Mouse (Mus musculus): ENCODE measurements around the gene Tmem164.

Gene Tmem164

GRCm38 (mm10) chrX:142737719-142738118 lies 56.5 kb downstream of the Tmem164 start:
- intact Hi-C loops (cut with DNase I), result no loop called here

GRCm38 (mm10) chrX:142747428-142747827 lies 66.2 kb downstream of the Tmem164 start:
- intact Hi-C loops (cut with DNase I), result loop anchor here (10.0 kb wide), 1 partner anchor 47 kb away; no protein-coding TSS in a partner anchor

GRCm38 (mm10) chrX:142748574-142748973 lies 67.4 kb downstream of the Tmem164 start:
- intact Hi-C loops (cut with DNase I), result loop anchor here (10.0 kb wide), 1 partner anchor 46 kb away; no protein-coding TSS in a partner anchor

- intact Hi-C loops (cut with DNase I), result no loop called here
These were observed 69.6 kb downstream of the Tmem164 start for GRCm38 (mm10) chrX:142750775-142751174.

- intact Hi-C loops (cut with DNase I), result no loop called here
These were observed 74.3 kb downstream of the Tmem164 start for GRCm38 (mm10) chrX:142755542-142755941.

GRCm38 (mm10) chrX:142760415-142760814 lies 79.2 kb downstream of the Tmem164 start:
- intact Hi-C loops (cut with DNase I), result no loop called here

GRCm38 (mm10) chrX:142763337-142763736 lies 82.1 kb downstream of the Tmem164 start:
- intact Hi-C loops (cut with DNase I), result no loop called here

- intact Hi-C loops (cut with DNase I), result no loop called here
These were observed 88.5 kb downstream of the Tmem164 start for GRCm38 (mm10) chrX:142769698-142770097.

GRCm38 (mm10) chrX:142773658-142774057 lies 92.5 kb downstream of the Tmem164 start:
- intact Hi-C loops (cut with DNase I), result no loop called here

- intact Hi-C loops (cut with DNase I), result no loop called here
These were observed 94.9 kb downstream of the Tmem164 start for GRCm38 (mm10) chrX:142776131-142776530.

- intact Hi-C loops (cut with DNase I), result no loop called here
These were observed 97.4 kb downstream of the Tmem164 start for GRCm38 (mm10) chrX:142778638-142779037.

GRCm38 (mm10) chrX:142786160-142787052 lies 105.2 kb downstream of the Tmem164 start:
- intact Hi-C loops (cut with DNase I), result no loop called here

GRCm38 (mm10) chrX:142792185-142792584 lies 111.0 kb downstream of the Tmem164 start:
- intact Hi-C loops (cut with DNase I), result loop anchor here (10.0 kb wide), 1 partner anchor 47 kb away; no protein-coding TSS in a partner anchor

GRCm38 (mm10) chrX:142794069-142794610 lies 112.9 kb downstream of the Tmem164 start:
- intact Hi-C loops (cut with DNase I), result loop anchor here (10.0 kb wide), 1 partner anchor 49 kb away; no protein-coding TSS in a partner anchor

- intact Hi-C loops (cut with DNase I), result loop anchor here (5.0 kb wide), 1 partner anchor 122 kb away; the partner anchor contains the start of gene Tmem164
These were observed 123.4 kb downstream of the Tmem164 start for GRCm38 (mm10) chrX:142804596-142804995.

- intact Hi-C loops (cut with DNase I), result no loop called here
These were observed 124.9 kb downstream of the Tmem164 start for GRCm38 (mm10) chrX:142806126-142806525.

GRCm38 (mm10) chrX:142806620-142807061 lies 125.4 kb downstream of the Tmem164 start:
- intact Hi-C loops (cut with DNase I), result no loop called here

GRCm38 (mm10) chrX:142808411-142808810 lies 127.2 kb downstream of the Tmem164 start:
- intact Hi-C loops (cut with DNase I), result loop anchor here (2.0 kb wide), 1 partner anchor 254 kb away; no protein-coding TSS in a partner anchor

GRCm38 (mm10) chrX:142813146-142813545 lies 131.9 kb downstream of the Tmem164 start:
- intact Hi-C loops (cut with DNase I), result no loop called here

- intact Hi-C loops (cut with DNase I), result loop anchor here (2.0 to 5.0 kb wide), 3 partner anchors 233 to 629 kb away; no protein-coding TSS in a partner anchor
These were observed 137.0 kb downstream of the Tmem164 start for GRCm38 (mm10) chrX:142818057-142818682.

- intact Hi-C loops (cut with DNase I), result no loop called here
These were observed 140.0 kb downstream of the Tmem164 start for GRCm38 (mm10) chrX:142821239-142821638.

- intact Hi-C loops (cut with DNase I), result no loop called here
These were observed 140.6 kb downstream of the Tmem164 start for GRCm38 (mm10) chrX:142821846-142822245.
